Mouse (Mus musculus) cortical plate, adult 2 months (tissue): Measurements from ENCODE around the gene Ckap2. TPM values are rescaled to one million over a fixed set of nuclear protein-coding genes. Genes with fewer than 3 reads are reported as not detected.
A peak's percentile ranks its signal among the peaks of the same experiment; 100 is the strongest.

Experiments used
- H3K27ac ChIP-seq: fragments of 200-500 bp; 2 replicates; pipeline ENCODE4 v1.5.1; 2012; ENCODE audit warnings: low read length, control low read depth, inconsistent platforms; ENCODE audit not compliant: insufficient read depth
- H3K4me1 ChIP-seq: fragments of 200-500 bp; 2 replicates; pipeline ENCODE4 v1.6.1; 2011; ENCODE audit warnings: low read length; ENCODE audit not compliant: control insufficient read depth, insufficient read depth
- H3K4me3 ChIP-seq: fragments of 200-500 bp; 2 replicates; pipeline ENCODE4 v1.5.1; 2011; ENCODE audit warnings: mild to moderate bottlenecking, low read length, control low read depth; ENCODE audit not compliant: insufficient read depth
- CTCF ChIP-seq: fragments of 200-500 bp; IDR thresholded peaks from 2 replicates; pipeline ENCODE4 v1.5.1; 2011; ENCODE audit warnings: mild to moderate bottlenecking, control low read depth, low read length; ENCODE audit not compliant: insufficient read depth; ENCODE audit errors: extremely low read depth
- POLR2A ChIP-seq: fragments of 200-500 bp; IDR thresholded peaks from 2 replicates; pipeline ENCODE4 v1.6.1; 2011; ENCODE audit warnings: mild to moderate bottlenecking, low read length, control low read depth; ENCODE audit not compliant: insufficient read depth; ENCODE audit errors: extremely low read depth
- polyA plus RNA-seq: library from polyadenylated mRNA; depleted of rRNA; stranded (reverse); fragments of >200 nt; gene quantifications from 2 replicates; pipeline ENCODE4 v1.2.3, GENCODE M21; 2012

The Ckap2 gene
- polyA plus RNA-seq, 1 experiment, result 1.7 TPM

DNA sequence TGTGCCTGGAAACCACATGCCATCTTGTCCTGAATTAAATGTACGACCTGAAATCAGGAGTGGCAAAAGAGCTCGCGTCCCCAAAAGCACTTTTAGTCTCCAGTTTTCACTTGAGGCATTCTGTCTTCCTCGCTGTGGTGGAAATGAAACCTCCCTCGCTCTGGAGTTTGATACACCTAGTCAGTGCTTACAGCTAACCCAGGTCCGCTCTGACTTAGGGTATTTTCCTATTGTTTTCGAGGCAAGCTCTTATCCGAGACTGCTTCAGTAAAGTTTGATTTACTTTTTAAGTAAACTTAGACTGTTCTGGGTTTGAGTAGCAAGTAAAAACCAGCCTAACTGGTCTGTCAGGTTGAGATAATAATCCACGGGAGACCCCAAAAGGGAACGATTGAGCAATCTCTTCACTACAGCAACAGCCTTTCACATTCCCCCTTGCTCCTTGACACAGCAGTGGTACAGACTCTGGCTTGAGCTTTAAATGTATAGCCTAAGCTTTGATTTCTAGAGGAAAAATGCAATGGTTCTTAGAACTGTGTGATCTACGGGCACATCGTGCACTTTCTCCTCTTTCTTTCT is 7.9 kb upstream of the Ckap2 start:
- Histone ChIP-seq H3K4me3 (peak overlapping the region; percentile 60), H3K4me1 (peaks cover 2% of the 10 kb centered on the region; the same call in 1 of the 2 replicates), H3K27ac (peak overlapping the region; percentile 99)
- TF ChIP-seq POLR2A (no peak), CTCF (no peak)

DNA sequence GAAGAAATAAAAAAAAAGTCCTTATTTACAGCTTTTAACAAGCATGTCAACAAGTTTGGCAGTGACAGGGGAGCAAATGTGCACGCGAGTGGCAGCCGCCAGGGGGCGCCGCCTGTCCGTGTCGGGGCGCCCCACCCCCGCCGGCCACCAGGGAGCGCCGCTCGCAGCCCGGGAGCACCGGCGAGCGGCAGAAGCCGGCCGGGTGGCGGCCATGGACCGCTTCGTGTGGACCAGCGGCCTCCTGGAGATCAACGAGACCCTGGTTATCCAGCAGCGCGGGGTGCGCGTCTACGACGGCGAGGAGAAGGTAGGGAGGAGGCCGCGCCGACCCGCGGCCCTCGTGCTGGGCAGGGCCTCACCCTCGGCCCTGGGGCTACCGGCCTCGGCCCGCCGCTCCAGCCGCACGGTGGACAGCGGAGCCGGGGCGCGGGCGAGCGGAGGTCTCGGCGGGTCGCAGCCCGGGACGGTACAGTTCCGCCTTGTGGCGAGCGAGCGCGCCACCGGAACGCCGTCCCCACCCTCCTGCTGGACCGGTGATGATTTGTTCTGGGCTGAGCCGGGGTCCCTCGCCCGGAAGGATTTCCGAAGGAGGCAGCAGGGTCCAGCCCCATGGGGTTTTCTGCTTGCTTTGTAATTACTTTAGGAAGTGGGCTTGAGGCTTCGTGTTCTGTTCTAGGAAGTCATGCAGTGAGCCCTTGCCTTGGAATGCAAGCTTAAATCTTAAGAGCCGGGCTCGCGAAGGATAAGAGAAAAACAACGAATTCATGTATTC is 7.2 kb upstream of the Ckap2 start, which contains the start of gene Vps36:
Gene Vps36 (plus strand): TSS at position 150 of the 772 bp plus-strand sequence.
- Histone ChIP-seq H3K4me1 (peaks cover under 1% of the 10 kb centered on the region; the same call in 1 of the 2 replicates), H3K27ac (peak within 1 kb of the TSS; percentile 99), H3K4me3 (peak within 1 kb of the TSS; percentile 60)
- no peak for TF ChIP-seq POLR2A
- peak; percentile 66 for TF ChIP-seq CTCF

- Histone ChIP-seq H3K4me1 (no peaks in the 10 kb centered on the region), H3K4me3 (peak overlapping the region; percentile 37; the same call in 1 of the 2 replicates), H3K27ac (no peak overlapping the region)
- TF ChIP-seq CTCF (no peak), POLR2A (no peak)
Measured at GRCm38 (mm10) chr8:22184884-22185283, 735 bp downstream of the Ckap2 start.

DNA sequence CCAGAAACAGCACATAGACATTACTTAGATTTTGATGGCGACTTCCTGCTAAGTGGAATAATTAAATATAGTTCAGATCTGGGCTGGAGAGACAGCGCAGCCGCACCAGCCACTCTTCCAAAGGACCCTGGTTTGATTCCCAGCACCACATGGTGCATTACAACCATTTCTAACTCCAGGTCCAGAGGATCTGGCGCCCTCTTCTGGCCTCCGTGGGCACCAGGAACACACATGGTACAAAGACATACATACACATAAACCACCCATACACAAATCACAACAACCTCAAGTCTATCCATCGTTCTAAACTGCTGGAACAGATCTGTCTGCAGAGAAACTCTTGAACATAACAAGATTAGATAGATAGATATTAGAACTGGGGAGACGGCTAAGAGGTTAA is 9.7 kb downstream of the Ckap2 start:
- Histone ChIP-seq H3K4me1 (no peaks in the 10 kb centered on the region), H3K4me3 (no peak overlapping the region), H3K27ac (no peak overlapping the region)
- TF ChIP-seq POLR2A (no peak), CTCF (no peak)

DNA sequence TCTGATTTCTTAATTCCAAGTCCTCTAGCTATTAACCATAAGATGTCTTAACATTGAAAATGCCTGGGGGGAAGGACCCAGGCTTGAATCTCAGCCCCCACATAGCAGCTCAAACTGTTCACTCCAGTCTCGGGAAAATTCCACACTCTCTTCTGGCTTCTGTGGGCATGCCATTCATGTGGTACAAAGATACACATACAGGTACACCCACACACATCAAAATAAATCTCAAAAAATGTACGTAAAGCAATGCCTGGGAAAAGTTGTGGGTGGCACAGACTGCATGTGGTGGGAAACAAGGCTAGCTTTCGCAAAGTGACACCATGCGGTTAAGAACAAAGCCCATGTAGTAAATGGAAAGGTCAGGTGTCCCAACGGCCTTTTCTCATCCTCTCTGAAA is 16.5 kb downstream of the Ckap2 start:
- Histone ChIP-seq H3K27ac (no peak overlapping the region), H3K4me3 (no peak overlapping the region), H3K4me1 (peaks cover 1% of the 10 kb centered on the region; the same call in 1 of the 2 replicates)
- TF ChIP-seq POLR2A, result no peak
- no peak for TF ChIP-seq CTCF

- H3K4me3 ChIP-seq, result peak within 1 kb of the TSS; percentile 37
- peaks cover 1% of the 10 kb centered on the region; the same call in 1 of the 2 replicates for H3K4me1 ChIP-seq
- H3K27ac ChIP-seq, result no peak within 1 kb of the TSS; the same call in 1 of the 2 replicates
- peak; percentile 54; the same call in 1 of the 2 replicates for TF ChIP-seq POLR2A
- TF ChIP-seq CTCF, result peak; percentile 46; the same call in 1 of the 2 replicates
Measured at GRCm38 (mm10) chr8:22166080-22166603, 19.5 kb downstream of the Ckap2 start, which contains the start of gene Nek3. Gene Nek3, minus strand, starts transcription at chr8:22166435.

GRCm38 (mm10) chr8:22165251-22166079 is 20.2 kb downstream of the Ckap2 start:
- Histone ChIP-seq H3K4me3 (peak overlapping the region; percentile 37), H3K27ac (no peak overlapping the region; the same call in 1 of the 2 replicates), H3K4me1 (peaks cover 1% of the 10 kb centered on the region; the same call in 1 of the 2 replicates)
- TF ChIP-seq POLR2A (no peak), CTCF (no peak)

GRCm38 (mm10) chr8:22164431-22164830 is 21.2 kb downstream of the Ckap2 start:
- H3K27ac ChIP-seq, result no peak overlapping the region
- no peak overlapping the region for H3K4me3 ChIP-seq
- TF ChIP-seq CTCF (no peak), POLR2A (no peak)
- peaks cover 1% of the 10 kb centered on the region; the same call in 1 of the 2 replicates for H3K4me1 ChIP-seq

- Histone ChIP-seq H3K4me3 (no peak overlapping the region), H3K27ac (no peak overlapping the region), H3K4me1 (peaks cover 1% of the 10 kb centered on the region; the same call in 1 of the 2 replicates)
- TF ChIP-seq POLR2A, result no peak
- TF ChIP-seq CTCF, result no peak
Measured at GRCm38 (mm10) chr8:22162206-22162605, 23.4 kb downstream of the Ckap2 start.
